Mouse (Mus musculus): Measurements from ENCODE around the gene Hadh. TPM values are rescaled to one million over a fixed set of nuclear protein-coding genes. Genes with fewer than 3 reads are reported as not detected.

The Hadh gene
- polyA plus RNA-seq (2015; fragmentation: Nextera tagmentation; extraction: Ambion mirVana): 101 and 108 TPM in 2 replicates

DNA sequence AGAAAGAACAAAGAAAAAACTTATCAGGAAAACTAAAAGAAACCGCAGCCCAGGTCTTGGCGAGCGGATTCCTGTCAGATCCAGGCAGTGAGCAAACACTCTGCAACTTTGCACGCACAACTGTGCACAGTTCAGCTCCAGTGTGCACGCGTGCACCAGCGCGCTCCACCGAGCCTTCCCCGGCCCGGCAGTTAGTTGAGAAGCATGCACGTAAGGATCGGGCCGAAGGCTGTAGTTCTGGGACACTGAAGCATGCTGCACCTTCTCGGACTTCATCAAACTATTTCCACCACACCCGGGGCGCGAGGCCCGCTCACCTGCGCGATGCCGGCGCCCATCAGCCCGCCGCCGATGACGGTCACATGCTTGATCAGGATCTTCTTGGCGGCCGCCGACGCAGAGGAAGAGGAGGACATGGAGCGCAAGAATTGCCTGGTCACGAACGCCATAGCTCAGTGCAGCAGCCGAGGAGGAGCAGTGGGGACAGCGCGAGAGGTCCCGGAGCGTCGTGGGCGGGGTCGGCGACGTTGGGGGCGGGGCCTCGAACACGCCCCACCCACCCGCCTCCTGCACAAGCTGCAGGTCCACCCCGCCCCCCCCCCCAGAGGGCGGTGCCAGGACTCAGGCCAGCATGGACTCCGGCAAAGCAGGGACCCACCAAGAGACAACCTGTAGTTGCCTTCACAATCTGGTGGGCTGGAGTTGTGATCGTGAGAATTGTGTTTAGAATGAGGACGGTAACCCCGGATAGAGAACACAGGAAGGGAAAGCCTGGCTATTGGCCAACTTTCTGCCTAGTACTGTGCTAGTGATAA is at the start of gene Hadh:
Hadh (minus strand) TSS at position 543 of the 815 bp plus-strand sequence.
- no peaks in the 10 kb centered on the region for H3K27me3 ChIP-seq
- under 1% methylated on average over 53 of the region's 54 CpGs for WGBS

DNA sequence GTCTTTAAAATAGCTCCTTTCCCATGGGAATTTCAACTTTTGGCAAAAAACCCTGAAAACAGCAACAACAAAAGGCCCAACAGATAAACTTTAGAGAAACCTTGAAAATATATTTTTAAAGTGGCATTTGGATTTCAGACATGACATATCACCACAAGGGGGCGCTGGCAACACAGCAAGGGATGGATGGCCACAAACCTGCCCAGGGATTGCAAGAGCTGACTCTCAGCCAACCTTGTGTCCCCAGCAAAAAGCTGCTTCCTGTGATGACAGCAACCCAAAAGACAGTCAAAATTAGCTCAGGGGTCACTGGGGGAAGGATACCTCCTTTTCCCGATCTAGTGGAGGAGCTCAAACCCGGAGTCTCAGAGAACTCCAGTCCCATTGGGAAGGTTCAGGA is 48.3 kb upstream of the Hadh start:
- H3K4me2 ChIP-seq (replicated peaks): 0 out of 2 replicates have a peak overlapping the region, but pooled peaks have one; percentile 13
- no peak for ATAC-seq (ENCODE audit: insufficient number of reproducible peaks, low FRiP score, low TSS enrichment, low read depth)

More for the DNA sequence above, at the start of gene Hadh:
- Histone ChIP-seq H3K4me1 (peaks cover 20% of the 10 kb centered on the region), H3K27ac (replicated peaks) (peak within 1 kb of the TSS; percentile 88), H3K9me3 (replicated peaks) (no peaks in the 10 kb centered on the region), H3K4me3 (replicated peaks) (peak within 1 kb of the TSS; percentile 86), H3K36me3 (no peaks in the 10 kb centered on the region), H3K9ac (peak within 1 kb of the TSS; percentile 87), H3K4me2 (replicated peaks) (peak within 1 kb of the TSS; percentile 62)
- peak; percentile 94 for ATAC-seq (ENCODE audit: insufficient number of reproducible peaks, low FRiP score, low TSS enrichment, low read depth)

DNA sequence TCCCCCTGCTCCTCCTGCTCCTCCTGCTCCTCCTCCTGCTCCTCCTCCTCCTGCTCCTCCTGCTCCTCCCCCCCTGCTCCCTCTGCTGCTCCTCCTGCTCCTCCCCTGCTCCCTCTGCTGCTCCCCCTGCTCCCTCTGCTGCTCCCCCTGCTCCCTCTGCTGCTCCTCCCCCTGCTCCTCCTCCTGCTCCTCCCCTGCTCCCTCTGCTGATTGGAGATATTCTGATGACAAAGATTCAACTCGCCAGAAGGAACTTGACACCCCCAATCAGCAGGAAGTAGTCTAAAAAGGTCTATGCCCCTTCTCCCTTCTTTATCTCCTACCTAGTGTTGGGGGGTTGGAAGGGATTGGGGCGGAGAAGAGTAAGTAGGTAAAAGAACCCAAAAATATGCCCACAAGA is 46.3 kb upstream of the Hadh start:
- no peaks in the 10 kb centered on the region for H3K27me3 ChIP-seq
- no peak overlapping the region for H3K27ac ChIP-seq (replicated peaks)
- H3K36me3 ChIP-seq: no peaks in the 10 kb centered on the region
- H3K4me2 ChIP-seq (replicated peaks): no peak overlapping the region
- H3K4me1 ChIP-seq: no peaks in the 10 kb centered on the region
- 42% methylated on average over 2 of the region's 2 CpGs for WGBS
- H3K4me3 ChIP-seq (replicated peaks): no peak overlapping the region
- no peaks in the 10 kb centered on the region for H3K9me3 ChIP-seq (replicated peaks)
- ATAC-seq (ENCODE audit: insufficient number of reproducible peaks, low FRiP score, low TSS enrichment, low read depth): no peak
- H3K9ac ChIP-seq: no peak overlapping the region

More for the DNA sequence above, 48.3 kb upstream of the Hadh start:
- H3K36me3 ChIP-seq: no peaks in the 10 kb centered on the region
- H3K27ac ChIP-seq (replicated peaks): no peak overlapping the region
- H3K4me3 ChIP-seq (replicated peaks): no peak overlapping the region
- H3K9ac ChIP-seq: no peak overlapping the region
- 5% methylated on average over 3 of the region's 3 CpGs for WGBS
- no peaks in the 10 kb centered on the region for H3K9me3 ChIP-seq (replicated peaks)
- H3K27me3 ChIP-seq: no peaks in the 10 kb centered on the region
- H3K4me1 ChIP-seq: no peaks in the 10 kb centered on the region

DNA sequence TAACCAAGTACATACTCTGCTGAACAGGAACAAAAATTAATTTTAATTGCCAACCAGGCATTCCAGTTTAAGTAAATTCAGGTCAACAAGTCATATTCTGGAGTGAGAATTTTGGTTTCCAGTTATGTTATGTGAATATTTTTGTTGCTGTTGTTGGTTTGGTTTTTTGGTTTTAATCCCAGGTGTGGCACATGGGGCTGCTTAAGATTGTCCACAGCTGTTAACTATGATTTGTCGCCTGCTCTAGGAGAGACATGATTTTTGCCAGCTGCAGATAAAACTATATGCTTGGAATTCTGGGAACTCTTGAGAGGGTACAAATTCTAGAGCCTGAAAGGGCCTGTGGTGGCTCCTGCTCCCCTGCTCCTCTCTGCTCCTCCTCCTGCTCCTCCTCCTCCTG is 45.2 kb upstream of the Hadh start:
- H3K9me3 ChIP-seq (replicated peaks): no peaks in the 10 kb centered on the region
- no peak overlapping the region for H3K4me2 ChIP-seq (replicated peaks)
- H3K36me3 ChIP-seq: no peaks in the 10 kb centered on the region
- H3K9ac ChIP-seq: no peak overlapping the region
- WGBS: 52% methylated on average over 1 of the region's 1 CpGs
- H3K27ac ChIP-seq (replicated peaks): no peak overlapping the region
- no peak for ATAC-seq (ENCODE audit: insufficient number of reproducible peaks, low FRiP score, low TSS enrichment, low read depth)
- no peaks in the 10 kb centered on the region for H3K4me1 ChIP-seq
- no peak overlapping the region for H3K4me3 ChIP-seq (replicated peaks)
- H3K27me3 ChIP-seq: no peaks in the 10 kb centered on the region

DNA sequence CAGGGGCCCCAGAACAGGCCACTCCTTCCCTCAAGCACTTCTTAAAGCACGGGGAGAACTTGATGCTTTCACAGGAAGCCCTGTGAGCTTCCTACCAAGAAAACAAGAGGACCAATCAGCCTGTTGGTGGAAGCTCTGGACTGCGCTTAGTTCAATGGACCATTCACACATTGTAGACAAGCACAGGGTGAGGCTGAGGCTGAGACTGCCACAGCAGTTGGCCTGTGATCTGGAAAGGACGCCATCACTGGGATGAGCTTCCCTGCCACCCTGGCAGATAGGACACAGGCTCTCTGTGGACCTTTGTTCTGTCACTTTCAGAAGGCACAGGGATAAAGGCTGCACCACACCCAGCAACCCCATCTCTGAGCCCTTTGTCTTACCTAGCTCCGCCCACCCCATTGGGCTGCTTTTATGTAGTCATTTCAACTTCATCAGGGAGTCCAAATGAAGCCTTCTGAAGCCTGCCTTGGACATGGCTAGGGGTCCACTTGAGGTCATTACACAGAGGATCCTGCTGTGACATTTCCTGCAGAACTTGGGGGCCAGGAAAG is 44.1 kb upstream of the Hadh start:
- no peak for ATAC-seq (ENCODE audit: insufficient number of reproducible peaks, low FRiP score, low TSS enrichment, low read depth)
- Histone ChIP-seq H3K27me3 (no peaks in the 10 kb centered on the region), H3K36me3 (no peaks in the 10 kb centered on the region), H3K9ac (no peak overlapping the region), H3K9me3 (replicated peaks) (no peaks in the 10 kb centered on the region), H3K4me1 (no peaks in the 10 kb centered on the region), H3K27ac (replicated peaks) (no peak overlapping the region), H3K4me2 (replicated peaks) (no peak overlapping the region), H3K4me3 (replicated peaks) (no peak overlapping the region)
- WGBS: 57% methylated on average over 4 of the region's 4 CpGs

DNA sequence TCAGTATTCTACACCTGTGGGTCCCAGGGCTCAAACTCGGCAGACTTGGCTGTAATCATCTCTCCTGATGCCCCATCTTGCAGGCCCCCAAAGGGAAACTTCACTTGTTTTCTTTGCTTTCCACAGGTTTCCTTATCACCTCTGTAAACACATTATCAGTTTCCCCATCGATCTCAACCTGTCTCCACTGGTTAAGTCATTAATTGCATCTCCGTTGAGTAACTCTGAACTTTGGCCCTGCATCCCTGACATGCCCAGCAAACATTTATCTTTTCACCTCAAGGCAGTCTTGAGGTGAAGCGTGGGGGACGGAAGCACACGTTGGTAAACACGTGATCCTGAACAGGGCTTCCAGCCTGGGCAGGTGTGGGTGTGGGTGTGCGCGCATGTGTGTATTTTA is 40.4 kb upstream of the Hadh start:
- WGBS: 80% methylated on average over 9 of the region's 9 CpGs
- ATAC-seq (ENCODE audit: insufficient number of reproducible peaks, low FRiP score, low TSS enrichment, low read depth): no peak
- no peak overlapping the region for H3K27ac ChIP-seq (replicated peaks)
- no peaks in the 10 kb centered on the region for H3K4me1 ChIP-seq
- no peaks in the 10 kb centered on the region for H3K27me3 ChIP-seq
- no peaks in the 10 kb centered on the region for H3K36me3 ChIP-seq
- H3K4me2 ChIP-seq (replicated peaks): no peak overlapping the region
- no peak overlapping the region for H3K4me3 ChIP-seq (replicated peaks)
- no peak overlapping the region for H3K9ac ChIP-seq
- peaks cover 4% of the 10 kb centered on the region; the same call in 1 of the 2 replicates for H3K9me3 ChIP-seq (replicated peaks)

DNA sequence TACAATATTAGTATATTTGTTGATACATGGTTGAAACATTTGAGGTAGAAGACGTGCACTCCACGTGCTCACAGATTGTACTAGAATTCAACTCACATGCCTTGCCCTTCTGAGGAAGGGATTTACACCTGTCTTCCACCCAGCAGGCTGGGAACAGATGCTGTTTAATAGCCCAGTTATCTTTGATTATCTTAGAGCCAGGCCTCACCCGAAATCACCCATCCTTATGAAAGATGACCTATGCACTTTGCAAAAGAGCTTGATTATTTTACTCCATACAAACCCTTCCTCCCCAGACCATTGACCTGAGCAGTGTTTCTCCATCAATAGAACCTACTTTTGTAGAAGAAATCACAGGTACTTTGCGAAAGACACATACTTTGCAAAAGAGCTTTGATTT is 38.7 kb upstream of the Hadh start:
- H3K9me3 ChIP-seq (replicated peaks): peaks cover 4% of the 10 kb centered on the region; the same call in 1 of the 2 replicates
- no peak overlapping the region for H3K9ac ChIP-seq
- H3K4me3 ChIP-seq (replicated peaks): no peak overlapping the region
- H3K27ac ChIP-seq (replicated peaks): no peak overlapping the region
- no peaks in the 10 kb centered on the region for H3K4me1 ChIP-seq
- H3K4me2 ChIP-seq (replicated peaks): no peak overlapping the region
- WGBS: 84% methylated on average over 4 of the region's 4 CpGs
- H3K36me3 ChIP-seq: no peaks in the 10 kb centered on the region
- ATAC-seq (ENCODE audit: insufficient number of reproducible peaks, low FRiP score, low TSS enrichment, low read depth): no peak
- no peaks in the 10 kb centered on the region for H3K27me3 ChIP-seq

DNA sequence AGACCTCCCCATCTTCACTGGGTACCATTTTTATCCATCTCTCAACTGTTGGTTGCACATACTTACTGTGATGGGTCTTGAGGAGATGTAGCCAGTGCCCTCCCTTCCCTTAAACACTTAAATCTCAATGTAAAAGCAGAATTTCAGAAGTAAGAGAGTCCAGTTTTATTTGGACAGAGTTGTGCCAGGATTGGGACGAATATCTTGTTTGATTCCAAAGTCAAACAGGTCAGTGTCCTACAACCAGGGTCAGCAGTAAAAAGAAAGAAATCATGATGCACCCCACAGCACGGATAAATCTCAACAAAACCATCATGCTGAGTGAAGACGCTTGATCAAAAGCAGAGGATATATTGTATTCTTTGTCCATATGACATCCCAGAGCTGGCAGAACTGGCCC is 35.9 kb upstream of the Hadh start:
- Histone ChIP-seq H3K4me1 (peaks cover under 1% of the 10 kb centered on the region; the same call in 1 of the 2 replicates), H3K4me2 (replicated peaks) (no peak overlapping the region), H3K27me3 (no peaks in the 10 kb centered on the region), H3K9me3 (replicated peaks) (peaks cover 4% of the 10 kb centered on the region; the same call in 1 of the 2 replicates), H3K9ac (no peak overlapping the region), H3K27ac (replicated peaks) (no peak overlapping the region), H3K36me3 (no peaks in the 10 kb centered on the region), H3K4me3 (replicated peaks) (no peak overlapping the region)
- 95% methylated on average over 3 of the region's 3 CpGs for WGBS
- no peak for ATAC-seq (ENCODE audit: insufficient number of reproducible peaks, low FRiP score, low TSS enrichment, low read depth)

DNA sequence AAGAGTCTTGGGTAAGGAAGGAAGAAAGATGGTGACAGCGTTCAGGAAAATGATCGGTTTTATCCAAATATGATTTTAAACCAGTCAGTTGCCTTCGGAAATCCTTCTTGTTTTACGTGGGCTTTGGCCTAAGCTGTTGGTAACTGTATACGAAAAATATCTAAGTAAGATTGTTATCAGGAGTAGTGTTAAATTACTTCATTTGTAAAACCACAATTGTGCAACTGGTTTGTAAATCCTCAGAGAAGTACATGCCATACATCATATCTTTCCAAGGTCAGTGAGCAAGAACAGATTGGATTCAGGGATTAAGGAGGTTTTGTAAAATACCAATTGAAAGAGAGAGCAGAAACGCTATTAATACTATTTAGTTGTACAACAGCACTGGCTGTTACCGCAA is 34.4 kb upstream of the Hadh start:
- no peaks in the 10 kb centered on the region for H3K27me3 ChIP-seq
- H3K36me3 ChIP-seq: no peaks in the 10 kb centered on the region
- no peak overlapping the region for H3K9ac ChIP-seq
- H3K9me3 ChIP-seq (replicated peaks): peaks cover 4% of the 10 kb centered on the region; the same call in 1 of the 2 replicates
- no peak overlapping the region for H3K27ac ChIP-seq (replicated peaks)
- H3K4me3 ChIP-seq (replicated peaks): no peak overlapping the region
- H3K4me1 ChIP-seq: peaks cover 6% of the 10 kb centered on the region
- no peak for ATAC-seq (ENCODE audit: insufficient number of reproducible peaks, low FRiP score, low TSS enrichment, low read depth)
- H3K4me2 ChIP-seq (replicated peaks): no peak overlapping the region
- 68% methylated on average over 7 of the region's 7 CpGs for WGBS

DNA sequence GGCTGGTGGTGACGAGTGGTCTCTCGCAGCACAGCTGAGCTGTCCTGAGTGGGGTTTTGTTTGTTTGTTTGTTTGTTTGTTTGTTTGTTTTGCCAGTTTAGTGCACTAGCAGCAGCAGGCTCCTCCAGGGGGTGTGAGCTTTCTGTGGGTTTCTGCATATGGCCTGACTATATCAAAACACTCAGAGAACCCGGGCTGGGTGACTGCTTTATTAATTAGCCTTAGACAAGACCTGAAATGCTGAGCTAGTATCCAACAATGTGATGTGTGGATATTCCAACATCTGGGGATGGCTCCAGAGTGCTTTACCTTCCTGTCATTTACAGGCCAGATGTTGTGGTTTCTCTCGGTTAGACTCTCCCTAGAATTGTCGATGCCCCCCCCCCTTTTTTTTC is 31.4 kb upstream of the Hadh start:
- H3K9ac ChIP-seq: no peak overlapping the region
- no peak; the same call in 1 of the 2 replicates for ATAC-seq (ENCODE audit: insufficient number of reproducible peaks, low FRiP score, low TSS enrichment, low read depth)
- H3K4me1 ChIP-seq: peaks cover 6% of the 10 kb centered on the region
- no peaks in the 10 kb centered on the region for H3K27me3 ChIP-seq
- no peaks in the 10 kb centered on the region for H3K9me3 ChIP-seq (replicated peaks)
- H3K4me2 ChIP-seq (replicated peaks): peak overlapping the region; percentile 97
- H3K36me3 ChIP-seq: no peaks in the 10 kb centered on the region
- WGBS: 13% methylated on average over 5 of the region's 5 CpGs
- H3K4me3 ChIP-seq (replicated peaks): peak overlapping the region; percentile 77
- no peak overlapping the region for H3K27ac ChIP-seq (replicated peaks)

DNA sequence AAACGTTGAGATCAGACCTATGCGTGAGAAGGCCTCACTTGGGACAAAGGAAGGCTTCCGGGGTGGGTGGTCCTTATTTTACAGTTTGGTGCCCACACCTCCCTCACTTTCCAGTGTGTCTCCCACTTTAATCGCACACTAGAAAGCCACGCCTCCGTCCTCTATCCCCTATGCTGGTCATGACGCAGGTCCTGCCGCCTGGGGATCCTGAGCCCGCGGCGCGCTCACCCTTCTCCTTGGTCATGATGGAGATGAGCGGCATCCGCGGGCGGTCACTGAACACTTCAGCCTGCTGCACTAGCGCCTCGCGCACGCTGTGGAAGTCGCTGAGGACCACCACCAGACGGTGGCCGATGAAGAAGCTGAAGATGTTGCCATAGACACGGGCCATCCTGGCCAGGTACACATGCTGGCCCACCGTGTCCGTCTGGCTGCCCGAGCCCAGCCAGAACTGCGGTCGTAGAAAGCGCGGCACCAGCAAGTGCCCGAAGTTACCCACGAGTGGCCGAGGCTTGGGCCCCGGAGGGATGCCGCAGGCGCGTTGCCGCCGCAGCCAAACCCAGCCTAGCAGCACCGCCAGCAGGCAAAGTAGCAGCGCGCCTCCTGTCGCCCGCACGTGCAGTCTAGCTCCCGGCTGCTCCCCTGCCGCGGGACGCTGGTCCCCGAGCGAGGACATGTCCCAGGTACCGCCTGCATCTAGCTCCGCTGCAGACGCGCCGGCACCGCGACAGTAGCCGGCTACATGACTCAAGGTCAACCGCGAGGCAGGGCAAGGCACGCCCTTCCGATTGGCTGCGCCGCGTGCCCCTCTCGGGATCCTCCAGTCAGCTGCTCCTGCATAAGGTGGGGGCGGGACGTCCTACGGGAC is 30.8 kb upstream of the Hadh start, which contains the start of gene Cyp2u1:
Cyp2u1 (minus strand) TSS at position 776 of the 868 bp plus-strand sequence.
- Histone ChIP-seq H3K9ac (peak within 1 kb of the TSS; percentile 47), H3K4me2 (replicated peaks) (peak within 1 kb of the TSS; percentile 97), H3K36me3 (no peaks in the 10 kb centered on the region), H3K4me1 (peaks cover 6% of the 10 kb centered on the region), H3K4me3 (replicated peaks) (peak within 1 kb of the TSS; percentile 77), H3K27ac (replicated peaks) (no peak within 1 kb of the TSS), H3K27me3 (no peaks in the 10 kb centered on the region), H3K9me3 (replicated peaks) (no peaks in the 10 kb centered on the region)
- ATAC-seq (ENCODE audit: insufficient number of reproducible peaks, low FRiP score, low TSS enrichment, low read depth): peak; percentile 92
- WGBS: 1% methylated on average over 71 of the region's 71 CpGs
